Mouse (Mus musculus) myocyte (in vitro differentiated cells): ENCODE measurements around the gene Kcnd3. TPM values are rescaled to one million over a fixed set of nuclear protein-coding genes. Genes with fewer than 3 reads are reported as not detected.

Experiments used
- H3K27me3 ChIP-seq: one replicate; pipeline ENCODE4 v1.6.1; 2011; ENCODE audit not compliant: control insufficient read depth, insufficient read depth, insufficient read length
- H3K36me3 ChIP-seq: one replicate; pipeline ENCODE4 v1.6.1; 2011; ENCODE audit not compliant: control insufficient read depth, insufficient read depth
- H3K4me2 ChIP-seq: one replicate; pipeline ENCODE4 v1.6.1; 2011; ENCODE audit warnings: low read depth, control low read depth
- H3K4me3 ChIP-seq: one replicate; pipeline ENCODE4 v1.5.1; 2011; ENCODE audit warnings: mild to moderate bottlenecking, control low read depth, moderate library complexity
- H3K79me2 ChIP-seq: one replicate; pipeline ENCODE4 v1.6.1; 2011; ENCODE audit not compliant: control insufficient read depth, insufficient read depth
- H3ac ChIP-seq: one replicate; pipeline ENCODE4 v1.6.1; 2011; ENCODE audit not compliant: control insufficient read depth, insufficient read length
- CEBPB ChIP-seq: IDR thresholded peaks from 2 replicates; pipeline ENCODE4 v1.6.1; 2011; ENCODE audit warnings: mild to moderate bottlenecking, moderate library complexity; ENCODE audit not compliant: poor library complexity, insufficient read depth, severe bottlenecking
- E2F4 ChIP-seq: IDR thresholded peaks from one replicate; pipeline ENCODE4 v1.6.1; 2011; ENCODE audit warnings: mild to moderate bottlenecking, control low read depth, moderate library complexity; ENCODE audit not compliant: insufficient read depth
- MAX ChIP-seq: IDR thresholded peaks from one replicate; pipeline ENCODE4 v1.6.1; 2011; ENCODE audit warnings: low read depth, mild to moderate bottlenecking, control low read depth
- MYOD1 ChIP-seq, 3 experiments: IDR thresholded peaks; one replicate each; pipeline ENCODE4 v1.6.1; 2011; ENCODE audit warnings: control low read depth in 2 of 3, low read depth in 2 of 3, mild to moderate bottlenecking in 2 of 3, moderate library complexity in 1 of 3; ENCODE audit not compliant: insufficient read length in 2 of 3, control insufficient read depth in 1 of 3
- MYOG ChIP-seq, 3 experiments: IDR thresholded peaks; one replicate each; pipeline ENCODE4 v1.6.1; 2011; ENCODE audit warnings: control low read depth in 2 of 3, low read depth in 2 of 3, mild to moderate bottlenecking in 2 of 3; ENCODE audit not compliant: insufficient read length in 2 of 3, control insufficient read depth in 1 of 3, insufficient read depth in 1 of 3
- POLR2A ChIP-seq: IDR thresholded peaks from one replicate; pipeline ENCODE4 v1.6.1; 2011; ENCODE audit warnings: low read depth, mild to moderate bottlenecking, control low read depth, moderate library complexity; ENCODE audit not compliant: insufficient read length
- POLR2AphosphoS2 ChIP-seq: IDR thresholded peaks from one replicate; pipeline ENCODE4 v1.6.1; 2011; ENCODE audit warnings: low read depth, control low read depth; ENCODE audit not compliant: insufficient read length
- REST ChIP-seq: IDR thresholded peaks from one replicate; pipeline ENCODE4 v1.6.1; 2011; ENCODE audit warnings: mild to moderate bottlenecking, control low read depth, moderate library complexity; ENCODE audit not compliant: insufficient read depth, insufficient read length
- SRF ChIP-seq: IDR thresholded peaks from one replicate; pipeline ENCODE4 v1.6.1; 2011; ENCODE audit warnings: low read depth; ENCODE audit not compliant: control insufficient read depth, insufficient read length
- TCF12 ChIP-seq: IDR thresholded peaks from one replicate; pipeline ENCODE4 v1.6.1; 2011; ENCODE audit warnings: mild to moderate bottlenecking, control low read depth; ENCODE audit not compliant: poor library complexity, insufficient read depth, severe bottlenecking
- TCF3 ChIP-seq: IDR thresholded peaks from one replicate; pipeline ENCODE4 v1.6.1; 2011; ENCODE audit warnings: low read depth, control low read depth; ENCODE audit not compliant: insufficient read length
- USF1 ChIP-seq: IDR thresholded peaks from one replicate; pipeline ENCODE4 v1.6.1; 2011; ENCODE audit warnings: low read depth, mild to moderate bottlenecking, control low read depth, moderate library complexity
- polyA plus RNA-seq: library from polyadenylated mRNA; unstranded; fragments of >200 nt; fragmentation: generic; extraction: Trizol; gene quantifications from one replicate; pipeline ENCODE4 v1.2.1, GENCODE M21; 2012; ENCODE audit warnings: missing spikeins

Gene Kcnd3
- polyA plus RNA-seq, 1 experiment: not detected

DNA sequence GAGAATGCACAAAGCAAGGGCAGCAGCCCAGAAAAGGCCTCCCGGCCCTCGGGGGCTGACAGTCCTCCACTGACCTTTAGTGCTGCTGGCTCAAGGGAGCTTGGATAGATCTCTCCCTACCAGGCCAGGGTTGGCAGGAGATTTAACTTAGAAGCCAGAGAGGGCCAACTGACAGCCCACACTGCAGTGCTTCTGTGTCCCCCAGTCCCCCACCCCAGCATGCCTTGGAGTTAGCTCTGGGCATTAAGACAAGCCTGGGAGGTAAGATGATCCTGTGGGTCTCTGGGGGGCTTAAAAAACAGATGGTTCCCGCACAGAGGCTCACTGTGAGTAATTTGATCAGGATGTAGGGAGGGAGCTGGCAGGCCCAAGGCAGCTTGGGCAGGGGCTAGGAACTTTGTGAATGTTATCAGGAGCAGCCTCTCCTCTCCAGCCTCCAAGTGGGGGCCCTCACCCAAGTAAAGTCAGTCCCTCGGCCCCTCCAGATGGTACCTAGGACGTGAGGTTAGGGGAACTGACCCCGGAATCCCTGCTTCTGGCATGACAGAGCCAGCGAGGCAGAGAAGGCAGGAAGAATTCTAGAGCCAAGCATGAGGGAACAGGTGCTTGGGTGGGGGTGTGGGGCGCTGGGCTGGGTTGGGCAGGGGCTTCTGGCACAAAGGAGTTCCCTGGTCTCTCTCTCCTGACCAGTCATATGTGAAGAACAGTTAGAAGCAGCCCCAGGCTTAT lies 262.1 kb downstream of the Kcnd3 start:
- H3K27me3 ChIP-seq: no peaks in the 10 kb centered on the region
- TF ChIP-seq CEBPB (no peak), TCF12 (peak; percentile 34), MYOG (IDR thresholded peaks at IDR 0.05; ENCODE audit: control insufficient read depth in 1 of 3, insufficient read depth in 1 of 3, insufficient read length in 2 of 3, low read depth in 2 of 3) (peak in 2 of 3 experiments; percentile 33 to 57), MYOD1 (IDR thresholded peaks at IDR 0.05; ENCODE audit: control insufficient read depth in 1 of 3, insufficient read length in 2 of 3, low read depth in 2 of 3) (peak in 2 of 3 experiments; percentile 68 to 75)
- no peak overlapping the region for H3ac ChIP-seq
- peak overlapping the region; percentile 31 for H3K4me2 ChIP-seq
- no peaks in the 10 kb centered on the region for H3K36me3 ChIP-seq
- H3K4me3 ChIP-seq: no peak overlapping the region
- no peaks in the 10 kb centered on the region for H3K79me2 ChIP-seq

DNA sequence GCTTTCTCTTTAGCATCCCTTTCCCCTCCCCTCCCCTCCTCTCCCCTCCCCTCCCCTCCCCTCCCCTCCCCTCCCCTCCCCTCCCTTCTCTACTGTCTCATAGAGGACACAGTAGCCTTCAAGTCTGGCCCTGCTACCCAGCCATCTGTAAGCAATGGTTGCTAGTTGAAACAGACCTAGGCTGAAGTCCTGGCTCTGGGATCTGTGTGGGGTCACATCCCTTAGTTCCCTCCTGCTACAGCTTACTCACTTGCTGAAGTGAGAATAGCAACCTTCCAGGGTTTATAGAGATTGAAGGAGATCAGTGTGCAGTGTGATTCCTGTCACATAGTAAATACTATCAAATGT lies 262.7 kb downstream of the Kcnd3 start:
- no peak overlapping the region for H3ac ChIP-seq
- no peaks in the 10 kb centered on the region for H3K36me3 ChIP-seq
- no peak for TF ChIP-seq MYOD1 (IDR thresholded peaks at IDR 0.05; ENCODE audit: control insufficient read depth in 1 of 3, insufficient read length in 2 of 3, low read depth in 2 of 3)
- H3K4me2 ChIP-seq: peak overlapping the region; percentile 27
- no peak overlapping the region for H3K4me3 ChIP-seq
- H3K27me3 ChIP-seq: no peaks in the 10 kb centered on the region
- no peaks in the 10 kb centered on the region for H3K79me2 ChIP-seq

DNA sequence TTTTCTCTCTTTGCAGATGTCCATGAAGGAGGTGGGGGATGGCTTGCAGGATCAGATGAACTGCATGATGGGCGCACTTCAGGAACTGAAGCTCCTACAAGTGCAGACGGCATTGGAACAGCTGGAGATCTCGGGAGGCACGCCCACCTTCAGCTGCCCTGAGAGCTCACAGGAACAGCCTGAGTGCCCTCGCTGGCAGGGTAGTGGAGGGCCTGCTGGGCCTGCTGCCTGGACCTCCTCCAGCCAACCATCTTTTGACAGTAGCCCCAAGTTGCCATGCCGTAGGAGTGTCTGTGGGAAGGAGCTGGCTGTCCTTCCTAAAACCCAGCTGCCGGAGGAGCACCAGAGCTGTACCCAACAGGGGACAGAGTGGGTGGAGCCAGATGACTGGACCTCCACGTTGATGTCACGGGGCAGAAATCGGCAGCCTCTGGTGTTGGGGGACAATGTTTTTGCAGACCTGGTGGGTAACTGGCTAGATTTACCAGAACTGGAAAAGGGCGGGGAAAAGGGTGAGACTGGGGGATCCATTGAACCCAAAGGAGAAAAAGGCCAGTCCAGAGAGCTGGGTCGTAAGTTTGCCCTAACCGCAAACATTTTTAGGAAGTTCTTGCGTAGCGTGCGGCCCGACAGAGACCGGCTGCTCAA lies 264.3 kb downstream of the Kcnd3 start:
- no peak for TF ChIP-seq E2F4
- TF ChIP-seq MYOD1 (IDR thresholded peaks at IDR 0.05; ENCODE audit: control insufficient read depth in 1 of 3, insufficient read length in 2 of 3, low read depth in 2 of 3): peak; percentile 77 to 97 (median 97)
- TF ChIP-seq MAX: no peak
- TF ChIP-seq POLR2A: peak; percentile 12
- no peak for TF ChIP-seq USF1
- TF ChIP-seq POLR2AphosphoS2: no peak
- no peak for TF ChIP-seq SRF
- TF ChIP-seq MYOG (IDR thresholded peaks at IDR 0.05; ENCODE audit: control insufficient read depth in 1 of 3, insufficient read depth in 1 of 3, insufficient read length in 2 of 3, low read depth in 2 of 3): peak; percentile 72 to 94 (median 93)
- peak; percentile 74 for TF ChIP-seq TCF3
- no peak for TF ChIP-seq CEBPB
- TF ChIP-seq TCF12: peak; percentile 81
- TF ChIP-seq REST: no peak
- Histone ChIP-seq H3K4me2 (peak overlapping the region; percentile 70), H3K27me3 (no peaks in the 10 kb centered on the region), H3K4me3 (no peak overlapping the region), H3ac (no peak overlapping the region), H3K79me2 (no peaks in the 10 kb centered on the region), H3K36me3 (no peaks in the 10 kb centered on the region)

DNA sequence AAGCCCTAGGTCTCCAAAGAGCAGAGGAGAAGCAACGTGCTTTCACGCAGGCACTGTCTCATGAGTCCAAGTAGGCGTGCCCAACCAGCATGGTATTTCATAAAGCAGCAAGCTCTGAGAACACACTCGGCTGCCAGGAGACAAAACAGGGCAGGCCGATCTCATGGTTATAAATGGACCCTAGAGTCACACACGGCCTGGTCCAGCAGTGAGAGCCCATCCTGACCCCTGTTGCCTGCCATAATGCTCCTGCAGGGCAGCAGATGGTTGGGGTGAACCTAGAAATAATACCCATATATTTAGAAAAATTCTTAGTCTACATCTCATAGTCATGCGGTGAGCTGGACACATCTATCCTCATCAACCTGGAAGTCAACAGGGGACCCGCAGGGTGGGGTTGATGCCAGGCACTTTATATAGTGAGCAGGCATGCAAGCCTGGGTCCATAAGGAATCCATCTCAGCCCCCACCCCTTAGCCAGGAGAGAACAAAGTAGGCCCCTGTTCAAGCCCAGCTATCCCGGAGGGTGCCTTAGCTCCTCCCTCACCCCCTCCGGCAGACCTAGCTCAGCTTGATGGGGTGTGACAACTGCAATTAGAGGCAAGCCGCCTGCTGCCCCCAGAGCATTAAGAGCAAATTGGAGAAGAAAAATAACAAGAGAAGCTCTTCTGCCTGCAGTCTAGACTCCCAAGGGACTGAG lies 265.9 kb downstream of the Kcnd3 start:
- H3K79me2 ChIP-seq: no peaks in the 10 kb centered on the region
- no peaks in the 10 kb centered on the region for H3K36me3 ChIP-seq
- no peak overlapping the region for H3K4me2 ChIP-seq
- TF ChIP-seq E2F4 (no peak), POLR2A (peak; percentile 28), MYOD1 (IDR thresholded peaks at IDR 0.05; ENCODE audit: control insufficient read depth in 1 of 3, insufficient read length in 2 of 3, low read depth in 2 of 3) (peak in 1 of 3 experiments; percentile 2), REST (no peak), POLR2AphosphoS2 (peak; percentile 25)
- no peaks in the 10 kb centered on the region for H3K27me3 ChIP-seq
- no peak overlapping the region for H3ac ChIP-seq
- no peak overlapping the region for H3K4me3 ChIP-seq

DNA sequence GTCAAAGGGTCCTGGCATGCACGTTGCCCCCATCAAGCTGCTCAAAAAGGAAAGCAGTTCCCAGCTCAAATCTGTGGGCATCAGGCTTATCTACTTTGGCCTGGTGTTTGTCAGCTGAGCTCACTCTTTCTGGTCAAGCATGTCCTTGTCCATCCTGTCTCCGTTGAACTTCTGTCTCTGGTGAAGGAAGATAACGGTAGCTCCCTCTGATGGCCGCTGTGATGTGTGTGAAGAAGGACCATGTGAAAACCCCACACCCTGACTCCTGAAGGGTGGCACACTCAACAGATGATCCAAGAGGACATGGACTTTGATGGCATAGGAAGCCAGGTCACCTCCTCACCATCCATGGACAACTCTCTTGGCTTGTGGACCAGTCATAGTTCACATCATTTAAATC lies 266.6 kb downstream of the Kcnd3 start:
- Histone ChIP-seq H3K4me3 (no peak overlapping the region), H3ac (no peak overlapping the region), H3K27me3 (no peaks in the 10 kb centered on the region), H3K4me2 (no peak overlapping the region), H3K36me3 (no peaks in the 10 kb centered on the region), H3K79me2 (no peaks in the 10 kb centered on the region)
- no peak for TF ChIP-seq CEBPB
- TF ChIP-seq E2F4: no peak
- TF ChIP-seq POLR2AphosphoS2: peak; percentile 34
- no peak for TF ChIP-seq MYOG (IDR thresholded peaks at IDR 0.05; ENCODE audit: control insufficient read depth in 1 of 3, insufficient read depth in 1 of 3, insufficient read length in 2 of 3, low read depth in 2 of 3)
- TF ChIP-seq REST: no peak
- no peak for TF ChIP-seq TCF12
- no peak for TF ChIP-seq TCF3
